Mouse (Mus musculus) limb, embryonic 10.5 days (tissue): ENCODE data around the gene Dlec1. TPM values are rescaled to one million over a fixed set of nuclear protein-coding genes. Genes with fewer than 3 reads are reported as not detected.

Experiments
- DNase-seq: peaks from one replicate; pipeline ENCODE4 v3.0.0-alpha.2; 2017; ENCODE audit warnings: low spot score
- H3K27ac ChIP-seq: fragments of 300-500 bp; sonication (generic); 2 replicates; pipeline ENCODE4 v1.5.1; 2016; ENCODE audit warnings: mild to moderate bottlenecking
- H3K27me3 ChIP-seq: fragments of 300-500 bp; sonication (generic); 2 replicates; pipeline ENCODE4 v1.6.1; 2016; ENCODE audit warnings: low read depth, mild to moderate bottlenecking; ENCODE audit not compliant: poor library complexity, severe bottlenecking
- H3K36me3 ChIP-seq: fragments of 300-500 bp; sonication (generic); 2 replicates; pipeline ENCODE4 v1.6.1; 2016; ENCODE audit warnings: mild to moderate bottlenecking, moderate library complexity
- H3K4me1 ChIP-seq: fragments of 300-500 bp; sonication (generic); 2 replicates; pipeline ENCODE4 v1.6.1; 2016
- H3K4me3 ChIP-seq: fragments of 300-500 bp; sonication (generic); 2 replicates; pipeline ENCODE4 v1.5.1; 2016; ENCODE audit warnings: mild to moderate bottlenecking, moderate library complexity
- H3K9me3 ChIP-seq: fragments of 300-500 bp; sonication (generic); replicated peaks from 2 replicates; pipeline ENCODE4 v1.6.1; 2016; ENCODE audit warnings: mild to moderate bottlenecking
- WGBS: fragments of 180-500 bp; shearing (Covaris S2); methylation state at CpG from one replicate; pipeline ENCODE4 v1.1.7; 2016; 5-methylcytosine and 5-hydroxymethylcytosine counted together
- polyA plus RNA-seq: library from polyadenylated mRNA; unstranded; fragments of >200 nt; fragmentation: Nextera tagmentation; extraction: Ambion mirVana; gene quantifications from 2 replicates; pipeline ENCODE4 v1.2.1, GENCODE M21; 2016

Dlec1 gene
- polyA plus RNA-seq, 1 experiment from 2014 or later: 1.0 TPM

DNA sequence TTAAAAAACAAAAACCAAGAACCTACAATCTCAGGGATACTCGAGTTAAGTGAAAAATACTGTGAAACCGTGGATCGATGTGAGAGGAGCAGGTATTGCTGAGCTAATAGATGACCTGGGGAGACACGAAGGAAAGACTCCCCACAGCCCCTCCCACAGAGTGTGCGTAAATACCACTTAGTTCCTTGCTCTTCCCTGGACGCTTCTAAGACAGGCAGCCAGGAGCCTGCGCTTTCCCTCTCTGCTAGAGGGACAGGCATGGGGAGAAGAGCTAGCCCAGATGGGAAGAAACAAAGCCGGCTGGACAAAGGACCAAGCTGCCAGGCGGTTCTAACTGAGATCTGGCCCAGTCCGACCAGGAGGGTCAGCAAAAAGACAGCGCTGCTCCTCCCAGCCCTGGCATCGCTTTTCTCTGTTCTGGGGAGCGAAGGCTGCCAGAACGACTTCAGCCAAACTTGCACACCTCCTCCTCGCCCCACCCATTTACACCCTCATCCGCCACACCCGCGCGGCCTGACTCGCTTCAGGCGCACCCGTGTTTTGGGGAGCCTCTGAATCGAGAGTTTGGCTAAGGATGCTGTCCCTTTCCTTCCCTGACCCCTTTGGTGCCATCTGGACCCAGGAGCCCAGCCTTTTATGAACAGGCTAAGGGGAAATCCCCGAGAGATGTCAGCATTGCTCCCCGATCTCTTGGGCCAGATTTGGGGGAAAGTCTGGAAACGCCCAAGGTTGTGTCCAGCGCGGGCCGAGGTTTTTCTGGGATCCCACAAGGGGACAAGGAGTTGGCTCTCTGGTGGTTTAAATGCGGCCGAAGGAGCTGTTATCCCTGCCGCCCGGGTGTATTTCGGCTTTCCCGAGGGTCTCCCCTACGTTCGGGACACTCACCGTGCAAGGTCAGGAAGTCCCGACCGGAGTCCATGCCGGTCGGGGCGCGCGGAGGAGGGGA, 9.5 kb upstream of the Dlec1 start:
- DNase-seq: peak; percentile 55
- Histone ChIP-seq H3K27ac (peak overlapping the region; percentile 78), H3K4me3 (peak overlapping the region; percentile 56), H3K4me1 (peaks cover 81% of the 10 kb centered on the region), H3K36me3 (no peaks in the 10 kb centered on the region), H3K27me3 (peaks cover 66% of the 10 kb centered on the region), H3K9me3 (no peaks in the 10 kb centered on the region)
- WGBS: 4% methylated on average over 45 of the region's 45 CpGs

DNA sequence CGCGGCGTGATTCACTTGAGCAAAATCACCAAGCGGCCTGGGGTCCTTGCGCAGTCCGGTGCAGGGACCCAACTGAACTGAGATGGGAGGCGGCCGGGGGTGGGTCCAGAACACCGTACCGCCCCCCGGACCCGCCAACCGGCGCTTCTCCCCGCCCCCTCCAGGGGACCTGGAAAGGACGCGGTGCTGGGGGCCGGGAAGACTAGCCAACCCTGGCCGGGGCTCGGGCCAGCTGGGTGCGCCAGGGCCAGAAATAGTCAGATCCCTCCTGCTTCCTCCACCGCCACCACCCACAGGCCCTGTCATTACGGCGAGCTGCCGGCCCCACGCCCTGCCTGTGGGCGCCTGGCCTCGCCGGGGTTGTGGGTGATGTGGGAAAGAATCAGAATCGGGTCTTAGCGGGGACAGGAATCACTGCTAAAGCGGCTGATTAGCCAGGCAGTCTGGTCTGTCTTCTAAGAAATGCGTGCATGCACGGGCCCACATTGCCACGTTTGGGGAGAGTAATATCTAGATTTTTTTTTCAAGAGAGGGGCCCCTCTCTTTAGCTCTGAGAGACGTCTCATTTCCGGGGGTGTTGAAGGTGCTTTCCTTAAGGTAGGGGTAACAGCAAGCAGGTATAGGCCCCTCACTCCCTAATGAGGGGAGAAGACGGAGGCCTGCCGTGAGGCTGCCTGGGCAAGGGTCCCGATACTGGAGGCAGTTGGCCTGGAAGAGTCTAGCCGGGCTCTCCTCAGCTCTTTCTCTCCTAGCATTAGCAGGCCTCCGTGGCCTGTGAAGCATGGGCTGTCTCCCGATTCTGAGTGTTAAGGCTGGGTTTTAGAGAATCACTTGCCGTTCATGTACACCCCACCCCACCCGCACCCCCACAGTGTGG, 8.6 kb upstream of the Dlec1 start, which contains the start of gene Plcd1:
TSS of gene Plcd1 (minus strand) at position 84 of the 877 bp plus-strand sequence.
- WGBS: 9% methylated on average over 45 of the region's 45 CpGs
- Histone ChIP-seq H3K4me3 (peak within 1 kb of the TSS; percentile 56), H3K4me1 (peaks cover 75% of the 10 kb centered on the region), H3K27ac (peak within 1 kb of the TSS; percentile 78), H3K27me3 (peaks cover 66% of the 10 kb centered on the region), H3K36me3 (no peaks in the 10 kb centered on the region), H3K9me3 (no peaks in the 10 kb centered on the region)
- peak; percentile 86 for DNase-seq

DNA sequence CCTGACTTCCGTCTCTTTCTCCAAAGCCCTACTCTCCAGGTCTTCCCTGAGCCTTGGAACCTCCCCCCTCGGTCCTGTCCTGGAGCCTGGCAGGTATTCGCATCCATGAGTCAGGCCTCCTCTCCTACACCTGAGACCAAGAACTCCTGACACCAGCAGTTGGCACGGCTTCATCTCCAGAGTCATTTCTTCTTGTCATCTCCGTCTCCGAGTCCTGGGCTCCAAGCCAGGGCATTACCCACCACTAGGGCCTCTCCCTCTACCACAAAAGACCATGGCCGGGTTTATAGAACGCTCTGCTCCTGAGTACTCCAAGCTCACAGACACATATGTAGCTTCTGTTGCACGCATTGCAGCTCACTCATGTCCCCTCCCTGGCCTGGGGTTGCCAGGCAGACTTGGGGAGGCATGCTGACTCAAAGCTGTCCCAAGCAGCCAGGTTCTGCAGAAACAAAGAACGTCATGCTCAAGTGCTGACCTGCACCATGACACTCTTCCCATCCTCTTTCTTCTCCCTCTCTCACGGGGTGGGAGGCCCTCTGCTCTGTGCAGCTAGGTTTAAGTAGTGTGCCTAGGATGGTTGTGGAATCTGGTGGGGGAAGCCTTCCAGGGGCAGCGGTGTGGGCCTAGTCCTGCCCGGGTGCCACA, 7.7 kb upstream of the Dlec1 start:
- Histone ChIP-seq H3K27me3 (peaks cover 63% of the 10 kb centered on the region), H3K9me3 (no peaks in the 10 kb centered on the region), H3K4me3 (no peak overlapping the region), H3K27ac (no peak overlapping the region; the same call in 1 of the 2 replicates), H3K4me1 (peaks cover 68% of the 10 kb centered on the region), H3K36me3 (no peaks in the 10 kb centered on the region)
- DNase-seq: no peak
- 79% methylated on average over 13 of the region's 13 CpGs for WGBS

DNA sequence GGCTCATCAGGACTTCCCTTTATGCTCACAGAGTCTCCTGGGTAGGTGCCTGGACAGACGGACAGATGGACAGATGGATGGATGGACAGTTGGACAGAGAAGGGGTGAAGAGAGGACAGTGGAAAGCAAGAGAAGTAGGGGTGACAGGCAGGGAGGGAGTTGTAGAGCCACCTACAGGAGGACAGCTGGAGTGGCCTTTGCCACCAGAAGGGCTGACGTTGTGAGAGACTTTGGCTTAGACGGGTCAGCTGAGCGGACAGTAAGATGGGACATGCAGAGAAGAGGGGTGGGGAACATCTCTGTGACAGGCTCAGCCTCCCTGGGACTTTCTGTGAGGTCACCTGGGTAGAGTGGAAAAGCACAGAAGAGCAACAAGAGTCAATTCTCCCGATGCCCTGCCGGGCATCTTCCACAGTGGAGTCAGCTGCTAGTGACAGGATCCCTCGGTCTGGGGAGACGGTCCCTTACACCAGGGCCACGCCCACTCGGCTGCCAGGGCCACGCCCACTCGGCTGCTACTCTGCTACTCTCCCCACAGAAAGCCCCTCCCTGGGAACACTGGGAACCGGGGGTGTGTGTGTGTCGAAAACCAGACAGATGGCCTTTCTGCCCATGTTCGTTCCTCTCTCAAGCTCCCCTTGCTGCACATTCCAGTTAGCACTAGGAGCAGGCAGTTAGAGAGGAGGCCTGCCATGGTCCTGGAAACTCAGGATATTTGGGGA, 1.9 kb upstream of the Dlec1 start:
- WGBS: 17% methylated on average over 15 of the region's 15 CpGs
- H3K27ac ChIP-seq: no peak overlapping the region
- peaks cover 48% of the 10 kb centered on the region for H3K4me1 ChIP-seq
- H3K36me3 ChIP-seq: no peaks in the 10 kb centered on the region
- DNase-seq: no peak
- H3K27me3 ChIP-seq: peaks cover 29% of the 10 kb centered on the region
- no peaks in the 10 kb centered on the region for H3K9me3 ChIP-seq
- no peak overlapping the region for H3K4me3 ChIP-seq

DNA sequence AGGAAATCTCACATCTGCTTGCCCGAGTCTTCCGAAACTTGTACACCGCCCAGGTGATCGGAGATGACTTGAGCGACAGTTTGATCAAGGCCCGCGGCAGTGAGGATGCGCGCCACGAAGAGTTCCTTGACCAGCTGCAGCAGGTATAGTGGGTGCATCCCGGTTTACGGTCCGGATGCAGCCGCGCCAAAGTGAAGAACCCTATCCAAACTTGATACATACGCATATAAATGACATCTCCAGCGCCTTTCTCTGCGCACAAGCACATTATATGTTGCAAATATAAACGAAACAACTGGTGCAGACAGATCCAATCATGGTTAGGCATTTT, 470 bp downstream of the Dlec1 start:
- no peaks in the 10 kb centered on the region for H3K36me3 ChIP-seq
- peak overlapping the region; percentile 70 for H3K4me3 ChIP-seq
- peak overlapping the region; percentile 61 for H3K27ac ChIP-seq
- H3K4me1 ChIP-seq: peaks cover 28% of the 10 kb centered on the region
- 3% methylated on average over 19 of the region's 19 CpGs for WGBS
- no peaks in the 10 kb centered on the region for H3K9me3 ChIP-seq
- peaks cover 23% of the 10 kb centered on the region for H3K27me3 ChIP-seq
- no peak for DNase-seq

DNA sequence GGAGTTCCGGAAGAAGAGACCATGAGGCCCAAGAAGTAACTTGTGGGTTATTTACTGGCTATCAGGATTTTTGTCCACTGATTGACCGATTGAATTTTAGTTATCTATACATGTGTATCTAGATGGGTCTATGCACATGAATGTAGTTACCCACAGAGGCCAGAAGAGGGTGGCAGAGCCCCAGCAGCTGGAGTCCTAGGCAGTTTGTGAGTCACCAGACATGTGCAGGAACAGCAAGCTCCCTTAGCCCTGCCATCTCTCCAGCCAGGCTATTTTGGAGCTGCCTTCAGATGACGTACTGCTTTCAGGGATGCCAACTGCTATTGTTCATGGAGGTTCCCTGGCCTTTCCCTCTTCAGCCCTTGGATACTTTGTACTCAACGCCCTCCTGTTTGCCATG, 5.3 kb downstream of the Dlec1 start:
- WGBS: 94% methylated on average over 4 of the region's 4 CpGs

DNA sequence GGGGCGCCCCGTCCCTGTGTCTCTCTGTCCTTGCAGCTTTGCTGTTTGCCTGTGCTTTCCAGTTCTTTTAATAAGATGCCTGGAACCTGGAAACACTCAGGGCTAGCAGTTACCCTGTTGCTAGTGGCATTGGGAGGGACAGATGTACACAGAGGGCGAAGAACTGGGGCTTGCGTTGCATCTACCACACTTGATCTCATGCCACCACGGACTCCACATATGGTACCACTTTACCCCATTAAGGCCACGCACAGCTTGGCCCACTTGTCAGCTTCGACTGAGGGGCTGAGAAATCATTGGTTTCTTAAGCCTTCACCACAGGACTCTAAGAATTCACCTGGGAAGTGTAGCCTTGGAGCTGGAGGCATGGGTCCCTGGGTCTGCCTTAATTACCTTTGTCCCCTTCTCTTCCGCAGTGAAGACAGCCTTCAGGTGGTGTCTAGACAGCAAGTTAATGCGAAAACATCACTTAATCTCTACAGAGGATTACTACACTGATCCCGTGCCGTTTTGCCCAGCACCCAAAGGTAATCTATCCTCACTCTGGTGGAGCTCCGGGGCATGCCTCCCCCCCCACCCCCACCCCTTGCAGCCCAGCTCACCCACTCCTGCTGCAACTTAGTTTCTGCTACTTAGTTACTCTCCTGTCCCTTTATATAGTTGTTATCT, 7.5 kb downstream of the Dlec1 start:
- Histone ChIP-seq H3K4me3 (no peak overlapping the region), H3K4me1 (peaks cover 22% of the 10 kb centered on the region), H3K36me3 (no peaks in the 10 kb centered on the region), H3K27me3 (no peaks in the 10 kb centered on the region), H3K27ac (peak overlapping the region; percentile 81), H3K9me3 (no peaks in the 10 kb centered on the region)
- no peak for DNase-seq
- WGBS: 48% methylated on average over 12 of the region's 12 CpGs

More for the DNA sequence above, 5.3 kb downstream of the Dlec1 start:
- Histone ChIP-seq H3K4me3 (no peak overlapping the region), H3K27me3 (peaks cover 22% of the 10 kb centered on the region), H3K36me3 (no peaks in the 10 kb centered on the region), H3K27ac (no peak overlapping the region), H3K4me1 (peaks cover 30% of the 10 kb centered on the region), H3K9me3 (no peaks in the 10 kb centered on the region)
- DNase-seq: no peak

DNA sequence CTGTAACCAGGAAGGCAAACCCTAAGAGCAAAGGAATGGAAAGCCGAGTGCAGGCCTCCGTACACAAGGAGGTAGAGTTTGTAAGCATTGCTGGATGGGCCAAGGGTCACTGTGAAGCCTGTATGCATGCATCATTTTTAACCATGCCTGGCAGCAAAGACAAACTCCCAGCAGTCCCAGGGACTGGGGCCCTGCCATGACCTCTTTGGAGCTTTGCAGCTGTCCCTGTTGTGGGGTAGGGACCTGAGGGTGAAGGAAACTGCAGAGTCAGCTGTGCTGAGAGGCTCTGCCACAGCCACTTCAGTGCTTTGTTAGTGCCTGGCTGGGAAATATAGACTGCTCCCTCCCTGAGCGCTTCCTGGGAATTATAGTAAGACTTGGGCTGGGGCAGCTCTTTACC, 8.4 kb downstream of the Dlec1 start:
- DNase-seq: no peak
- WGBS: 54% methylated on average over 3 of the region's 3 CpGs
- H3K4me1 ChIP-seq: peaks cover 22% of the 10 kb centered on the region
- H3K4me3 ChIP-seq: no peak overlapping the region
- H3K9me3 ChIP-seq: no peaks in the 10 kb centered on the region
- H3K27me3 ChIP-seq: no peaks in the 10 kb centered on the region
- H3K36me3 ChIP-seq: no peaks in the 10 kb centered on the region
- peak overlapping the region; percentile 81 for H3K27ac ChIP-seq

DNA sequence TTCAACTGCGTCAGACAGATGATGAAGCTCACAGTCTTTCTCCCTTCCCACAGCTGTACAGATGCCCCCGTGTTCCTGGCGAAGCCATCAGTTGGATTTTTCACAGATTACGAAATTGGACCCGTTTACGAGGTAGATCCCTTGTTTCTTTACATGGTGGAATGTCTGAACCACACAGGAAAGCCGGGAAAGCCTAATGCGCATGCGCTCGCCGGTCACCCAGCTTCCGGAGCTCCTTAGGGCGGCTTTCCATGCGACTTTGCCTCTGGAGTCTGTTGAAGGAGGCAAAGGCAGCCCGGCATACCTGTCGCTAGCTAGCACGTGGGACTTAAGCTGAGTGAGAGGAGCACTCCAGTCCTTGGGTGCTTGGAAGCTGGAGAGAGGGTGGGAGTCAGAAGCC, 12.6 kb downstream of the Dlec1 start:
- Histone ChIP-seq H3K9me3 (no peaks in the 10 kb centered on the region), H3K4me3 (no peak overlapping the region), H3K27ac (no peak overlapping the region), H3K27me3 (no peaks in the 10 kb centered on the region), H3K4me1 (peaks cover 17% of the 10 kb centered on the region), H3K36me3 (no peaks in the 10 kb centered on the region)
- WGBS: 87% methylated on average over 17 of the region's 17 CpGs
- DNase-seq: no peak

DNA sequence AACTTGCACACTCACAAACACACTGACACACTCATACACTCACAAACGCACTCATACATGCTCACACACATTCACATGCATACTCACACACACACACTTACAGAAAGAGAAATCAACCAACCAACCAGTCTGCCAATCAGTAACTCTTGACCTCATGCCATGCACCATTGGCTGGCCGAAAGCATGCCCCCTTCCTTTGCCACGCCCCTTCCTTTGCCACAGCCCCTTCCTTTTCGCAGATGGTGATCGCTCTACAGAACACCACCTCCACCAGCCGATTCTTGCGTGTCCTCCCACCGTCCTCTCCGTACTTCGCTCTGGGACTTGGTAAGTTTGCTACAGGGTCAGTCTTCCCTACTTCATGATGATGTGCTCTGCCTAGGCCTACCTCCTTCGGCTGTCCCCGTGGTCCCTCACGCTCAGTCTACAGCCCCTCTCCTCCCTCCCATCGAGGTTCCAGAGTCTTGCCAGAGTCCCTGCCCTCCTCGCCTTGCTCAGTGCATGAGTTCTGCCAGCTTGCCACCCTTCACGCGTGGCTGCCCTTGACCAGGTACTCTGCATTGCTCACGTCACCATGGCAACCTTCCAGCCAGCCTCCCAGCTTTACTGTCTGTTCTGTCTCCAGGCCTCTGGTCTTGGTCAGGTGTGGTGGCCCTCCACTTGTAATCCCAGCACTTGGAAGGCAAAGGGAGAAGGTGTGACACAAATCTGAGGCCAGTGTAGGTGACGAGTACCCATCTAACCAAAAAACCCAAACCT, 17.3 kb downstream of the Dlec1 start:
- no peak overlapping the region for H3K27ac ChIP-seq
- H3K9me3 ChIP-seq: no peaks in the 10 kb centered on the region
- H3K36me3 ChIP-seq: no peaks in the 10 kb centered on the region
- no peaks in the 10 kb centered on the region for H3K27me3 ChIP-seq
- H3K4me1 ChIP-seq: peaks cover 21% of the 10 kb centered on the region
- no peak for DNase-seq
- WGBS: 89% methylated on average over 19 of the region's 19 CpGs
- no peak overlapping the region for H3K4me3 ChIP-seq

DNA sequence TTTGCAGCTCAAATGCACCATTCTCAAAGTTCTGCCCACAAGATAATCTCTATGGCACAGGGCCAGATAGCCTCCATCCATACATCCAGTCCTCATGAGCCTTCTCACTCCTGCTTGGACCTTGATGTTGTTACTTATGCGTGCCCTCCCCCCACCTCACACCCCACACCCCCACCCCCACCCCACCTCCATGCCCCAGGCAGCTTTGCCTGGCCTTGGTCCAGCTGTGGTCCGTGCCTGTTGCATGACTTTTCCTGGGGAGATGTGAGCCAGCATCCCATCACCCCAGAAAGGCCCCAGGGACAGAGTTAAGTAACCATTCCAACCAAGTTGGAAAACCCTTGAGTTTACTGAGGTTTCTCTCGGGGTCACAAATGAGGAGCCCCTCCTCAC, 17.9 kb downstream of the Dlec1 start:
- H3K4me3 ChIP-seq: no peak overlapping the region
- no peaks in the 10 kb centered on the region for H3K9me3 ChIP-seq
- no peaks in the 10 kb centered on the region for H3K27me3 ChIP-seq
- no peak for DNase-seq
- H3K27ac ChIP-seq: no peak overlapping the region
- H3K36me3 ChIP-seq: no peaks in the 10 kb centered on the region
- WGBS: 70% methylated on average over 3 of the region's 3 CpGs
- H3K4me1 ChIP-seq: peaks cover 21% of the 10 kb centered on the region
